In genomic region chr2:96402514-96402913, GRCm38 (mm10) we compare ENCODE assay signal across 22 mouse cellular contexts.
"Had no signal": no experiment of that assay in that cellular context is flagged by ENCODE, and none has a peak within 500 bp of the region (broad histone marks: within the 10 kb centered on the region; RNA-seq: fewer than 3 reads in every experiment).

No protein-coding gene starts in this region.

- H3K27ac ChIP-seq: heart, adult 2 months; heart, embryonic 13.5 days; heart, embryonic 15.5 days; hindbrain, embryonic 13.5 days; hindbrain, embryonic 15.5 days; hindbrain, postnatal 0 days; limb, embryonic 10.5 days; limb, embryonic 12.5 days; liver, embryonic 13.5 days; liver, embryonic 15.5 days had no signal

- H3K9ac ChIP-seq: forebrain, postnatal 0 days; heart, embryonic 13.5 days; heart, embryonic 15.5 days; hindbrain, embryonic 13.5 days; hindbrain, embryonic 15.5 days; limb, embryonic 12.5 days; liver, embryonic 13.5 days; liver, embryonic 15.5 days; liver, postnatal 0 days had no signal

- H3K36me3 ChIP-seq: heart, embryonic 13.5 days; heart, embryonic 15.5 days; hindbrain, embryonic 13.5 days; hindbrain, embryonic 15.5 days; limb, embryonic 10.5 days; limb, embryonic 12.5 days; liver, embryonic 13.5 days; liver, embryonic 15.5 days had no signal

- H3K9me3 ChIP-seq: heart, embryonic 13.5 days; heart, embryonic 15.5 days; hindbrain, embryonic 13.5 days; hindbrain, embryonic 15.5 days; limb, embryonic 10.5 days; limb, embryonic 12.5 days; liver, embryonic 13.5 days; liver, embryonic 15.5 days had no signal

- DNase-seq: forebrain, postnatal 0 days; gastrocnemius, postnatal 14 days; gastrocnemius, postnatal 36 days; heart, adult 11 months; heart, adult 2 months; heart, postnatal 14 days; heart, postnatal 36 days; kidney, postnatal 14 days; liver; liver, embryonic 13.5 days; liver, postnatal 0 days had no signal

- H3K27me3 ChIP-seq: heart, embryonic 13.5 days; heart, embryonic 15.5 days; hindbrain, embryonic 13.5 days; hindbrain, embryonic 15.5 days; limb, embryonic 12.5 days; liver, embryonic 13.5 days; liver, embryonic 15.5 days had no signal

- H3K4me2 ChIP-seq: heart, embryonic 11.5 days; heart, embryonic 13.5 days; heart, embryonic 15.5 days; hindbrain, embryonic 13.5 days; hindbrain, embryonic 15.5 days; limb, embryonic 12.5 days; liver, embryonic 11.5 days; liver, embryonic 13.5 days; liver, embryonic 15.5 days had no signal

- H3K4me1 ChIP-seq: heart, embryonic 13.5 days; heart, embryonic 15.5 days; hindbrain, embryonic 13.5 days; limb, embryonic 10.5 days; limb, embryonic 12.5 days; liver, embryonic 13.5 days; liver, embryonic 15.5 days had no signal

- H3K4me3 ChIP-seq: heart, adult 2 months; heart, embryonic 13.5 days; heart, embryonic 15.5 days; hindbrain, embryonic 13.5 days; hindbrain, embryonic 15.5 days; left cerebral cortex, adult 2 months; limb, embryonic 10.5 days; limb, embryonic 12.5 days; liver, embryonic 13.5 days; liver, embryonic 15.5 days had no signal

- ATAC-seq: forebrain, postnatal 0 days; hindbrain, postnatal 0 days; liver, postnatal 0 days had no signal
